Mouse (Mus musculus) spleen, adult 2 months (tissue): ENCODE results near the gene Frat2.

Experiments
- CTCF ChIP-seq: fragments of 200-500 bp; IDR thresholded peaks from 2 replicates; pipeline ENCODE4 v1.5.1; 2011; ENCODE audit warnings: mild to moderate bottlenecking, inconsistent platforms; ENCODE audit not compliant: insufficient read depth, insufficient read length, insufficient replicate concordance; ENCODE audit errors: extremely low read depth
- POLR2A ChIP-seq: fragments of 200-500 bp; IDR thresholded peaks from 2 replicates; pipeline ENCODE4 v1.6.1; 2011; ENCODE audit warnings: low read depth, low read length, inconsistent platforms

- TF ChIP-seq POLR2A (no peak), CTCF (no peak)
These were observed 9.3 kb upstream of the Frat2 start for GRCm38 (mm10) chr19:41857086-41857762.
